Mouse (Mus musculus) stomach, postnatal 0 days (tissue): ENCODE measurements around the gene Ofd1.

ENCODE experiments used
- CTCF ChIP-seq: IDR thresholded peaks from 2 replicates; pipeline ENCODE4 v1.5.1; 2016; ENCODE audit warnings: antibody characterized with exemption, low read depth, mild to moderate bottlenecking, moderate library complexity
- EP300 ChIP-seq: optimal IDR thresholded peaks from 2 replicates; pipeline ENCODE3; 2016; ENCODE audit warnings: antibody characterized with exemption

GRCm38 (mm10) chrX:166393753-166394152 lies 46.8 kb downstream of the Ofd1 start:
- peak; percentile 42 for TF ChIP-seq CTCF
- TF ChIP-seq EP300, result no peak
